Mouse (Mus musculus) cerebellum, postnatal 36 days (tissue): ENCODE measurements around the gene Slc17a5.
A peak's percentile ranks its signal among the peaks of the same experiment; 100 is the strongest.
"Not testable (repeated sequence)": the region's sequence is repeated elsewhere in the genome, so short reads cannot be mapped to it uniquely, and the experiment has no call there.

Experiments
- DNase-seq, 2 experiments: peaks; one replicate each; pipeline ENCODE4 v3.0.0; 2021 to 2022; ENCODE audit warnings: mixed read lengths in 2 of 2

Gene Slc17a5

DNA sequence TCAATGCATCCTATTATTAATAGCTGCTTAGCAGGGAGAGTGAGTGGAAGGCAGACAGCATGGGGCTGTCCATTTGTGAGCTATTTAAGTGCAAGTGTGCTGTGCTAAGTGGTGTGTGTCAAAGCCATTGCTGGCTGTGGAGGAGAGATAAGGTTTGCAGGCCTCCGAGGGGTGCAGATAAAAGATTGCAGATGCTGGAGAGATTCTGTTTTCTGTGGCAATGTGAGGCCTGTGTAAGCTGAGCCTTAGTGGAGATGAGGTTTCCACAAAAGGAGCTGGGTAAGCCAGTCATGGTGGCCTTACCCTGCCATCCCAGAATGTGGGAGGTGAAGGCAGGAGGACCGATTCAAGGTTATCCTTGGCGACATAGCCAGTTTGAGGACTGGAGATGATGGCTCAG lies 71.7 kb downstream of the Slc17a5 start:
- DNase-seq: no peak

DNA sequence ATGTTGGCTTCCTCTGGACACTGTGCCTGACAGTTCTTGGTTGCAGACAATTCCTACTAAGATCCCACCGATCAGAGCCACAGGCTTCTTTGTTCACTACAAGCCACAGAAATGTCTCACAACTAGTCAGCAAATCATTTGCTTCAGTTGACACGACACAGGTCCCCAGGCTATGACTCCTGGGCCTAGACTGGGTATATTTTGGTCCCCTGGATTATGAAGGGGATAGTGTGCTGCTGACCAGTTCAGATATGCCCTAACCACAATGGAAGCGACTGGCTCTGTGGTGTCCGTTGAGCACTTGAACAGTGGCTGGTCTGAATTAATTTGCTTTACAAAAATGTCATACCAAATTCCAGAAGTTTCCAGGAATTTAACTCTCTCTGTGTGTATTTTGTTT lies 73.2 kb downstream of the Slc17a5 start:
- no peak for DNase-seq

DNA sequence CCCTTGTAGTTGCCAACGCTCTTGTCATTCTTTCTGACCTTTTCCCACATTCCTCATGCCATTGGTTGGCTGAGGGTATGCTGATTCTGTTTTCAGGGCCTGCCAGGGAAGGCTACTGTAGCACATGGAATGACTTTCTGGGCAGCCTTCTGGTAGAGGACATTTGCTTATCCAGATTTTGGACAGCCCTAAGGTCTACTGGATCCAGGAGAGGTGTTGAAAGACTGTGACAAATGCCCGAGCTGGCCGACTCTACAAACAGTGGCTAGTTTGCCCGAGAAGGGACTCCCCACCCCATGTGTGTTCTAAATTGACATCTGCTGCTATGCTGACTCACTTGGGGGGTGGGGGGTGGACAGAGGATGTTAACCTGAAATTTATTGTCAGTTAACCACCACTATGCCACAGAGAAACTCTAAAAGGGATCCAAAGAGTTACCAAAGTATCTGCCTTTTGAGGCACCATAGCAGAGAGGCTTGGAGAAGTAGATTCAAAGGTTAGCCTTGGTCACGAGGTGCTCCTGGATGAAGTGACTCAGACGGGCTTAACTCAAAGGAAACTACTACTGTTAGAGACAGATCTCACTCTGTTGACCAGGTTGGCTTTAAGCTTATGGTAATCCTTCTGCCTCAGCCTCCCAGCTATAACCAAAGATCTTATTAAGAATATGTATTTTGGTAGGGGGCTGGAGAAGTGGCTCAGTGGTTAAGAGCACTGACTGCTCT lies 73.9 kb downstream of the Slc17a5 start:
- DNase-seq: no peak

DNA sequence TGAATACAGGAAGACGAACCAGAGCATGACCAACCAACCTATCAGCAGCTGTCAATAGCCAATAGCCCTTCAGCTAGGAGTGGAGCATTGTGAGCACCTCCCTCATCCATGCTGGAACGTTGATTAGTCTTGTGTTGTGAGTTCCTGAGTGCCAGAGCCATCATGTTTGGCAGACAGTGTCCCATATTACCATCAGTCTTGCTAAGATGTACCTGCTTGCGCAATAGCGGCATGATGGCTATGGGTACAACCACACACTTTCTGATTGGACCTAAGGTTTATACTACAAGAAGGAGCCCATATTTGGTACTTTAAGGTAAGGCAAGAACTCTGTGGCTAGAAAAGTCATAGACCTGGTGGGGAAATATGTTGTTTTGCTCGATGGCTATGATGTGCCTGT lies 76.1 kb downstream of the Slc17a5 start:
- DNase-seq: no peak

DNA sequence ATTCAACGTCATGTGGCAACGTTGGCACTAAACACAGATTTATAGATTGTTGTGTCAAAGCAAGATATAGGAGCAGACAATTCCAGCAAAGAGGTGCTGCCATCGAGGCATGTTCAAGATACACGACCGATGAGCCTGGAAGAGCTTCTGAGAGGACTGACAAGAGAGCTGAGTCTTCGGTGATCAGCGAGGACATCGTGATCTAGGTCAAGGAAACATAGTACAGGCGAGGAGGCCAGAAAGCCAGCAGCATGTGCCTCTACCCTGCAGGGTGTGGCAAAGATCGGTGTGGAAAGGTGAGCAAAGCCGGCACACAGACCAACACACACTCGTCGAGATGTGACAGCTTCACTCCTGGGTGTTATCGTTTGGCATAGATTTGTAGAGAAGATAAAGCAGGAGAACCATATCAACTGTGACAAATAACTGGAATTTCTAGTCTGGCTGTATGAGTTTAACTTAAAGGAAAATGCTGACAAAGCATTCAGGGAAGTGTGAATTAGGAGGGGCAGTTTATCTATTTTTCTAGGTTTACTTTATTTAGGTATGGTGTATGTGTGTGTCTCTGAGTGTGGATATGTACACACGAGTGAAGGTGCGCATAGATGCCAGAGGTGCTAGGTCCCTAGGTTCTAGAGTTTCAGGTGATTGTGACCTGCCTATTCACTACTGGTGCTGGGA lies 79.6 kb downstream of the Slc17a5 start:
- DNase-seq: no peak

DNA sequence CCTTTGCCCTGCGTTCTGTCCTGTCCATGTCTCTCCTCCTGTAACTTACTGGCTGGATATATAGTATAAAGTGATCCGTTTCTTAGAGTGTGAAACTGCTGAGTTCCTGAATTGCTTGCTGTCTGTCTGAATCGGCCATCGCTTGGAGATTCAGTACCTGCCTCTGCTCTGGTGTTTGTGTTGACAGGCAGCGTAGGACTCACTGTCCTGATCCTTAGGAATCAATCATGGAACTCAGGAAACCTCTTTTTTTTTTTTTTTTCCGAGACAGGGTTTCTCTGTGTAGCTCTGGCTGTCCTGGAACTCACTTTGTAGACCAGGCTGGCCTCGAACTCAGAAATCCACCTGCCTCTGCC lies 81.1 kb downstream of the Slc17a5 start:
- DNase-seq: no peak

DNA sequence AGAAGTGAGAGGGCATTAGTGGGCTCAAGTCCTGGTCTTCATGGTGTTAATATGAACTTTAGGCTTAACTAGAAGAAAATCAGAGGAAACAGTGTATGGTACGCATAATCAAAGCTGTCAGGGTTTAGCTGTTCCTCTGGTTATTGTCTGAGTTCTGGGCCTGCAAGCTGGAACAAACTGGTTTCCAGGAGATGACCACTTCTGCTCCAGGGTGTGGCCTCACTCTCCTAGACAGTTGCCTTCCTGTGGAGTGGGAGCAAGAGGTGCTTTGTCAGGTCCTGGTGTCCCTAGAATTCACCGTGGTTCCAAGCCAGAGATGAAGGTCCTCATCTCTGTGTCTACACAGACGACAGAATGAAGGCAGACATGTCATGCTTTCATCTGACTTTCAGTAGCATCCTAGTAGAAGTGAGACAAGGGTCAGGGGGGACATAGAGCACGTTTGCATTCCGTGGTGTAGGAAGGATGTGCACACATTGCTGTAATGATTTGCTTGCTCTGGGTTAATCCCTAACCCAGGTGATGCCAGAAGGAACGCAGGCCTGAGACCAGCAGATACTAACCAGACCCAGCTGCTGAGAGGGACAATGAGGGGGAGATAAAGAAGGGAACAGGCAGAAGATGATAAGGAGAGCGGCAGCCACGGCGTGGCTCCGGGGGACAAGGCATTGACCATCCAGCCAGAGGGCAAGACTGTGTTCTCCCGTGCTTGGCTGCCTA lies 81.7 kb downstream of the Slc17a5 start:
- DNase-seq: no peak

DNA sequence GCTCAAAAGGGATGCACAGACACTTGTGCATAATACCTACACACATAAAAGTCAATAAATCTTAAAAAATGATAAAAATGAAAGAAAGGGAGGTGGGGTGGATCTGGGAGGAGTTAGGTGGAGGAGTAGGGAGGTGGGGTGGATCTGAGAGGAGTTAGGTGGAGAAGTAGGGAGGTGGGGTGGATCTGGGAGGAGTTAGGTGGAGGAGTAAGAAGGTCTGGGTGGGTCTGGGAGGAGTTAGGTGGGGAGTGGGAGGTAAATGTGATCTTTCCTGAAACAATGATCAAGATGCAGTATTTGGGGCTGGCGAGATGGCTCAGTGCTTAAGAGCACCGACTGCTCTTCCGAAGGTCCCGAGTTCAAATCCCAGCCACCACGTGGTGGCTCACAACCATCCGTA lies 82.6 kb downstream of the Slc17a5 start:
- DNase-seq: no peak

DNA sequence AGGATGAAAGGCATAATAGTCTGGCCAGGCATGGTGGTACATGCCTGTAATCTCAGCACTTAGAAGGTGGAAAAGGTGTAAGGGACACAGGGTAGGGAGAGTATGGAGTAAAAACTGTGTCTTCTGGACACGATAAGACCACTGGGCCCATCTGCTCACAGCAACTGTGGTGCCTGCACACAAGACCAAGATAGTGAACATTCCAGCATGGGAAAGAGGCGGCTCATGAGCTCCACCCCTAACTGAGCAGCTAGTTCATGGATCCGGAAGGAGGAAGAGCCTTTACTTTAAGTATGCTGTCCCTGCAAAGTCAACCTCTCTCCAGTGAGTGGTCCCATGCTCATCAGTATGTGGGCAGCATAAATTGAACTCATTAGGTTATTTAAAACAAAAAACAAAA lies 83.2 kb downstream of the Slc17a5 start:
- DNase-seq: no peak

DNA sequence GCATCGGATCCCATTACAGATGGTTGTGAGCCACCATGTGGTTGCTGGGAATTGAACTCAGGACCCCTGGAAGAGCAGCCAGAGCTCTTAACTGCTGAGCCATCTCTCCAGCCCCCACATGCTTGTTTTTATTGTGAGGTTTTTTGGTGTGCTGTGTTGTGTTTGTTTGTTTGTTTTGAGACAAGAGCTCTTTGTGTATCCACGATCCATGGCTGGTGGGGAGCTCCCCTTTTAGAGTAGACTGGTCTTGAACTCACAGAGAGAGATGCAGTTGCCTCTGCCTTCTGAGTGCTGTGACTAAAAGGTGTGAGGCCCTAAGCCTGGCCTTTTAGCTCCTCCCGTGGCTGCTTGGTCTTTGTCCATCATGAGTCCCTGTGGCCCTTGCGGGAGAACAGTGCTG lies 83.7 kb downstream of the Slc17a5 start:
- DNase-seq: no peak

DNA sequence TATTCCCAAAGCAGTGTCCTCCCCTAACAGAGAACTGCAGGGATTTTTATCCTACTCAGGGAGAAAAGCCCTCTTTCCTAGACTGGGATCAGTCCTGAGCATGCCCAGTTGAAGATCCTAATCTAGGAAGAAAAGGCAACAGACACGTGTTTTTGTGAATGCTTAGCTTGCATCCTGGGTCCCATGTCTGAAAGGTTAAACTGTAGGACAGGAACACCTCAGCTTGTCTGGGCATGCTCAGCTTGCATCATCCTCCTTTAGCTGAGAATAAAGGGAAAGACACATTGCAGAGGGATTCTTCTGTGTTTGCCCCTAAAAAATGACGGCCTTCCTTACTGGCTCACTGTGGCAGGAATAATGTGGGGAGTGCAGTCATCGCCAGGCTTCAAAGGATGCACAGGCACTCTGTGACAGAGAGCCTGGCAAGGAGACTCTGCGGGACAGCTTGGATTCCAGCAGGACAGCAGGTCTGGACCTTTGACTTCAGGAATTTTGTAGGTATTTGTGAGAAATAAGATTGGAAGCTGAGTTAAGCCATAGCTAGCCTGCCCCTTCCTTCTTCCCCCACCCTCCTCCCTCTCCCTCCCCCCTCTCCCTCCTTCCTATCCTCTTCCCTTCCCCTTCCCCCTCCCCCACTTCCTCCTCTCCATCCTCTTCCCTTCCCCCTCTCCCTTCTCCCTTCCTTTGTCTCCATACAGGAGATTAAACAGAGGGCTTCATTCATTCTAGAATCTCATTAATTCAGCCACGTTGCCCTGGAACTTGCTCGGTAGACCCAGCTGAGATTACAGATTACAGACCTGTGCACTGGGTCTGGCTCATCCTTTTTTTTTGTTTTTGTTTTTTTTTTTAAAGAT lies 84.4 kb downstream of the Slc17a5 start:
- peak; percentile 25 to 27 for DNase-seq

DNA sequence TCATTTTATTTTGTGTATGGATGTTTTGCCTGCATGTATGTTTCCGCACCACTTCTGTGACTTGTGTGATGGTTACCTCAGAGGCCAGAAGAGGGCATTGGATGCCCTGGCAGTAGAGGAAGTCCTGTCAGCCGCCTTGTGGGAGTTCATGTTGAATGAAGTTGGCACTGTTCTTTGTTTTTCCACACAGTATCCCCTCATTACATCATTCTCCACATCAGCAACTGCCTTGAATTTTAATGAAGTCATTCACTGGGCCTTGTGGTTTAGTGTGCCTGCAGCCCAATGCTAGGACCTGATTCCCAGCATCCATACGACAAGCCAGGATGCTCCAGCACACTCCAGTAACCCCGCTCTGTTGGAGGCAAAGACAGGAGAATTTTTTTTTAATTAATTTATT lies 86.6 kb downstream of the Slc17a5 start:
- DNase-seq: no peak

DNA sequence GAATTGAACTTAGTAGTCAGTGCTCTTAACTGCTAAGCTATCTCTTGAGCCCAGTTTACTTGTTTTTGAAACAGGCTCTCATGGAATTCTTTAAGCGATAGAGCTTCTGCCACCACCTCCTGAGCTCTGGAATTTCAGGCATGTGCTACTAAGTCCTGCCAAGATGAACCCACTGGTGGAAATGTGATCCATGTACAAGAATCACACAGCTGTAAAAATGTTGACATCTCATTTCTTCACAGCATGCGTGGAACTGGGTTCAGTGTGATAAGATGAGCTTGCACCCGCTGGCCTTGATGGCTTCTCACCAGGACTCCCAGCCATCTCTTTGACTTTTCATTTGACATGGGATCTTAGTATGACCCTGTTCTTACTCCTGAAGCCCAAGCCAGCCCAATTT lies 87.5 kb downstream of the Slc17a5 start:
- DNase-seq: no peak

DNA sequence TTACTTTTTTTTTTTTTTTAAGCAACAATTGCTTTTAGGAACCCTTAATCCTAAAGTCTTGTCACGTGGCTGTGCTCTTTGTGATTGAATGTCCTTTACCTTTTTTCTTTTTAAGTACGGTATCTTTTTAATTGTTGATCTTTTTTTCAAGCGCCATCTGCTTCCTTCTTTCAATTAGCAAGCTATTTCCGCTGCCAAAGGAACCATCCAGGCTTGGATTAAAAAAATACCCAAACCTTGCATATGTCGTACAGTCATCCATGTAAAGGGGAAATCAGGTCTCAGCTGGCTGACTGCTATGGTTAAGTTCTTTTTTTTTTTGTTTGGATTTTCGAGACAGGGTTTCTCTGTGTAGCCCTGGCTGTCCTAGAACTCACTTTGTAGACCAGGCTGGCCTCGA lies 94.7 kb downstream of the Slc17a5 start:
- no peak for DNase-seq

DNA sequence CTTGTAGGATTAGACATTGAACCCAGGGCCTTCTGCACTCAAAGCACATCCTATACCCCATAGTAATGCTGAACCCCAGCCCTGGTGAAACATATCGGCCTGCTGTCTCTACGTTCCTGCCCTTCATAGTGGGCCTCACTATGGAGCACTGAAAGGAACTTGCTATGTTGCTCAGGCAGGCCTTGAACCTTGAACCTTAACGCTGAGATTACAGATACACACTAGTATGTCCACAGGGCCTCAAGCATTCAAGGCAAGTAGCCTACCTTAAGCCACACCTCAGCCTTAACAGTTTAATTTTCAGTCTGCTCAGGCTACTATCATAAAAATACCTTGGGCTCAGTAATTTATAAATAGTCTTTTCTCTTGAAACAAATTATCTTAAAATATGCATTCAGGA lies 95.6 kb downstream of the Slc17a5 start:
- DNase-seq: no peak

DNA sequence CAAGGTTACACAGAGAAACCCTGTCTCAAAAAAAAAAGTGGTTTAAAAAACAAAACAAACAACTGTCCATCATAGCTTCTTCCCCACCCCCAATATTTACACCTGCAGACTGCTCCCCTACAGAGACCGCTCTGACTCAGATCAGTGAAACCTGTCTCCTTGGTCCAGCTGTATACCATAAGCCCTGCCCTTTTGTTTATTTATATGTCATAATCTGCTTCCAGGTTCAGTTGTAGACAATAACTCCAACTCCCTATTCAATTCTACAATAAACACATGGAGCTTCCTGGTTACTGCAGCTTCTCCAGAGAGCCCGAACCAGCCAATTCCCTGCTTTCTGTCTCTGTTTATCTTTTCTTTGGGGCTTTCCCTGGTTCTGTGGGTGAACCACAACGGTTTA lies 96.7 kb downstream of the Slc17a5 start:
- no peak for DNase-seq

DNA sequence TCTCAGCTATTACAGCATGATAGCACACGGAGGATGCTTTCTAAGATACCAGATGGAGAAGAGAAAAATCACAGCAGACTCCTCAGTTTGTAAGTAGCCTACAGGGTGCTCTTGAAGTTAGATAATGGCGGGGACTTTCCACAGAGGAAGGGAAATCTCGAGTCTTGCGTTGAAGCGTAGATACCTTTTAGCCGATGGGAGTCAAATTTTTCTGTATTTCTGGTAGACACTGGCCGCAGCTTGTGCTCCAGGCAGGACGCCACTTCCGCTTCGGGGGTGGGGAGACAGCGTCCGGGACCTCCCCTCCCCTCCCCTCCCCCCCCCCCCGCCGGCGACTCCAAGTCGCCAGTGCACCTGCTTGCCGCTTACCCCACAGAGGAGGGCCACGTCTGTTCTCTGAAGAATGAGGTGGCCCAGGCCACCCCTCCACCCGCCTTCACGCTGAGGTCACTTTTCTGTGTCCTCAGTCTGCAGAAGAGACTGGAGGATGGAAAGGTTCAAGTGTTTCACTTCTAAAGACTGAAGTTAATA lies 98.9 kb downstream of the Slc17a5 start, which contains the start of gene Eef1a1:
TSS of gene Eef1a1 (minus strand) at position 262 of the 531 bp plus-strand sequence.
- peak; percentile 50 to 58 for DNase-seq

DNA sequence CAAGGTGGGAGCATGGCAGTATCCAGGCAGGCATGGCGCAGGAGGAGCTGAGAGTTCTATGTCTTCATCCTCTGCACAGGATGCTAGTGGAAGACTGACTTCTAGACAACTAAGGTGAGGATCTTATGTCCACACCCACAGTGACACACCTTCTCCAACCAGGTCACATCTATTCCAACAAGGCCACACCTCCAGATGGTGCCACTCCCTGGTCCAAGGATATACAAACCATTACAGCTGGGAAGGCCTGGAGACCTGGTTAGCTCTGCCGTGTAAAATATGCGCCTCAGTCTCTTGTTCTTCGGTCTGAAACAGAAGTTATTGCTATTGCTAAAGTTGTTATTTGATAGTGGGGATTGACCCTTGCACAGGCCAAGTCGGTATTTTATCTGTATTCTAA lies 99.8 kb downstream of the Slc17a5 start:
- DNase-seq: not testable (repeated sequence)
